Mouse (Mus musculus) hindbrain, embryonic 15.5 days (tissue): ENCODE data around the gene Nckap5. TPM values are rescaled to one million over a fixed set of nuclear protein-coding genes. Genes with fewer than 3 reads are reported as not detected.

Experiments used
- ATAC-seq: fragments of 200-750 bp; cut with Nextera tagmentation; 2 replicates; pipeline ENCODE4 v1.8.0; 2017; ENCODE audit warnings: low read depth, moderate number of reproducible peaks, moderate TSS enrichment; ENCODE audit not compliant: low FRiP score
- H3K27ac ChIP-seq: fragments of 300-500 bp; sonication (generic); replicated peaks from 2 replicates; pipeline ENCODE4 v1.5.1; 2015; ENCODE audit warnings: mild to moderate bottlenecking, inconsistent platforms
- H3K27me3 ChIP-seq: fragments of 300-500 bp; sonication (generic); 2 replicates; pipeline ENCODE4 v1.6.1; 2015; ENCODE audit warnings: control low read depth, inconsistent platforms
- H3K36me3 ChIP-seq: fragments of 300-500 bp; sonication (generic); 2 replicates; pipeline ENCODE4 v1.6.1; 2015; ENCODE audit warnings: control low read depth, inconsistent platforms
- H3K4me1 ChIP-seq: fragments of 300-500 bp; sonication (generic); replicated peaks from 2 replicates; pipeline ENCODE4 v1.6.1; 2015; ENCODE audit warnings: control low read depth, inconsistent platforms
- H3K4me2 ChIP-seq: fragments of 300-500 bp; sonication (generic); 2 replicates; pipeline ENCODE4 v1.6.1; 2015; ENCODE audit warnings: moderate library complexity, mild to moderate bottlenecking, inconsistent platforms
- H3K4me3 ChIP-seq: fragments of 300-500 bp; sonication (generic); 2 replicates; pipeline ENCODE4 v1.5.1; 2015; ENCODE audit warnings: mild to moderate bottlenecking, inconsistent platforms
- H3K9ac ChIP-seq: fragments of 300-500 bp; sonication (generic); 2 replicates; pipeline ENCODE4 v1.6.1; 2015; ENCODE audit warnings: inconsistent platforms
- H3K9me3 ChIP-seq: fragments of 300-500 bp; sonication (generic); 2 replicates; pipeline ENCODE4 v1.6.1; 2016; ENCODE audit warnings: control low read depth, inconsistent platforms
- WGBS: fragments of 180-500 bp; shearing (Covaris S2); methylation state at CpG from one replicate; pipeline ENCODE4 v1.1.7; 2015; 5-methylcytosine and 5-hydroxymethylcytosine counted together
- polyA plus RNA-seq: library from polyadenylated mRNA; unstranded; fragments of >200 nt; fragmentation: Nextera tagmentation; extraction: Ambion mirVana; gene quantifications from 2 replicates; pipeline ENCODE4 v1.2.1, GENCODE M21; 2015

Gene Nckap5
- polyA plus RNA-seq, 1 experiment from 2014 or later: 15.5 TPM

DNA sequence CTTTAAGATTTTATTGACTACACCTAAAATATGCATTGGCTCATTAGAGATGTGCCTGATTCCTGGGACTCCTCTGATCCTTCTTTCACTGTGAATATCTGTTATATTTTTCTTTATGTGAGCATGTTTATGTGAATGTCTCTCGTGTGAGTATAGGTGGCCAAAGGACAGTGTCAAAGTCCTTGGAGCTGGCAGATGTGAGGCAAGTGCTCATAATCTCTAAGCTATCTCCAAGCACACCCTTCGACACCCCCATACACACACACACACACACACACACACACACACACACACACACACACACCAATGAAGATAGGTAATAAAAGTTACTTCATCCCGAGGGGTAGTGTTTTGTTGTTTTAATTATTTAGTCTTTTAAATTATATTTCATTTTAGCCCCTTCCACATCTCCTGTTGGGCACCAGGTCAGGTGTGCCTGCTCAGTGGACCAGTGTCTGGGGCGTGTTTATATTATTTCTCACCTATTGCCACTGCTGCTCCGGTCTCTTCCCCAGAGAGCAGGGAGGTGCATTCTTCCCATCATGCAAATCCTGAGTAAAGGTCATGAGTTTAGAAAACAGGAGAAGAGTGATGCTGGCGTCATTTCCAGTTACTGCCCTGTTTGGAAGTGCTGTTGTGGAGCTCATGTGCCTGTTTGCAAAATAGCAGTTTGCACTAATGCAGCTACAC, 469.9 kb downstream of the Nckap5 start:
- no peak overlapping the region for H3K9ac ChIP-seq
- H3K4me2 ChIP-seq: no peak overlapping the region
- H3K4me3 ChIP-seq: no peak overlapping the region
- H3K36me3 ChIP-seq: no peaks in the 10 kb centered on the region
- no peaks in the 10 kb centered on the region for H3K4me1 ChIP-seq
- WGBS: 85% methylated on average over 6 of the region's 6 CpGs
- no peak overlapping the region for H3K27ac ChIP-seq
- ATAC-seq: no peak
- H3K27me3 ChIP-seq: no peaks in the 10 kb centered on the region
- no peaks in the 10 kb centered on the region for H3K9me3 ChIP-seq

DNA sequence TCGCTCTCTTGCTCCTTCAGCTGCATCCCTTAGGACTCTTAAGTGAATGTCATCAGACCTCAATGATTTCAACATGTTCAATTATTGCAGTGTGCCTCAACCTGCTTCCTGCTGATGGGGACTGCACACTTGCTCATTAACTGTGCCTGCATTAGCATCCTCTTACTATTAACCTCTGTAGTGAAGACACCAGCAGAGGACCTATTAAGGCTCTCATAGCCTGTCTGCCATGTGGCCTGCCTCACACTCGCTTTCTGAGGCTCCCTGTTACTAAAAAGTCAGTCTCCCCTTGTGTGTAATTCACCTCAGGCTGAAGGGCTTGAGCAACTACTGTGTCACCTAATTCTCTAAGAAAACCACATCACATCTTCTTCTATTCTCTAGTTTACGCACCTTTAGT, 470.5 kb downstream of the Nckap5 start:
- Histone ChIP-seq H3K9me3 (no peaks in the 10 kb centered on the region), H3K9ac (no peak overlapping the region), H3K36me3 (no peaks in the 10 kb centered on the region), H3K4me3 (no peak overlapping the region), H3K27ac (no peak overlapping the region), H3K4me1 (no peaks in the 10 kb centered on the region), H3K4me2 (no peak overlapping the region), H3K27me3 (no peaks in the 10 kb centered on the region)
- 69% methylated on average over 3 of the region's 3 CpGs for WGBS
- no peak for ATAC-seq

DNA sequence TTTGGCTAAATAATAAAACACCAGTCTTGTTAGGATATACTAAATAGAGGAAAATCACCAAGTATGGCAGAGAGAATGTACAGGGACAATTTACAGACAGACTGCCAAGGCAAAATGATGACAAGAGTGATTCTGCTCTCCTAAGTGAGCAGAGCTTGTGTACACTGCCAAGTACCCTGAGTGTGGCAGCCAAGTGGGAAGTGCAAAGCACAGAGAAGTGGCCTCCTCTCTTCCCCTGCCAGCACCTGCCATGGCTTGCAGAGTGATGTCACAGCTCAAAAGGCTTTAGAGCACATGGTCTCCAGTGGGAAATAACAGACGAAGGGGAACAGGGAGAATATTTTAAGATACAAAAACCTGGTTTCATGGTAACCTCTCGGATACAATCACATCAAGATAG, 488.8 kb downstream of the Nckap5 start:
- no peaks in the 10 kb centered on the region for H3K36me3 ChIP-seq
- H3K4me3 ChIP-seq: no peak overlapping the region
- H3K9ac ChIP-seq: no peak overlapping the region
- H3K4me2 ChIP-seq: no peak overlapping the region
- no peaks in the 10 kb centered on the region for H3K27me3 ChIP-seq
- H3K27ac ChIP-seq: no peak overlapping the region
- WGBS: 66% methylated on average over 2 of the region's 2 CpGs
- peaks cover 4% of the 10 kb centered on the region; the same call in 1 of the 2 replicates for H3K4me1 ChIP-seq
- H3K9me3 ChIP-seq: no peaks in the 10 kb centered on the region
- 0 out of 2 replicates have a peak, but pooled peaks have one; percentile 38 for ATAC-seq

DNA sequence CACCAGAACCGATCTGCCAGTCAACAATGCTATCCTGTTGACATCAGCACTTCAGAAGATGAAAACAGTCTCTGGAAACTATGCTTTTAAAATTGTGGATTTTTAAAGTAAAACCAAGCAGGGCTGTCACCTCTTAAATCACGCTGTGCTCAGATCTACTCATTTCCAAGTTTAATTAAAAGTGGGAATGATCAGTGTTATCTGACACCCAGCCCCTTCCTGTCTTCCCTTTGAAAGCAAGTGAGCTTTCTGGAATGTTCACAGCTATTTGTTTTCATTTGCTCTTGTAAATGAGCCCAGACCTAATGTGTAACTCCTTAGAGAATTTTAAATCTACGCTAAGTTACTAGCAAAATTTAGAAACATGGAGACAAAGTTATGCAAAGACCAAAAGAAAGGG, 491.3 kb downstream of the Nckap5 start:
- no peak for ATAC-seq
- H3K36me3 ChIP-seq: no peaks in the 10 kb centered on the region
- no peak overlapping the region for H3K9ac ChIP-seq
- no peak overlapping the region for H3K4me3 ChIP-seq
- WGBS: 76% methylated on average over 3 of the region's 3 CpGs
- peaks cover 4% of the 10 kb centered on the region; the same call in 1 of the 2 replicates for H3K4me1 ChIP-seq
- no peaks in the 10 kb centered on the region for H3K9me3 ChIP-seq
- H3K27ac ChIP-seq: no peak overlapping the region
- no peaks in the 10 kb centered on the region for H3K27me3 ChIP-seq
- no peak overlapping the region for H3K4me2 ChIP-seq

DNA sequence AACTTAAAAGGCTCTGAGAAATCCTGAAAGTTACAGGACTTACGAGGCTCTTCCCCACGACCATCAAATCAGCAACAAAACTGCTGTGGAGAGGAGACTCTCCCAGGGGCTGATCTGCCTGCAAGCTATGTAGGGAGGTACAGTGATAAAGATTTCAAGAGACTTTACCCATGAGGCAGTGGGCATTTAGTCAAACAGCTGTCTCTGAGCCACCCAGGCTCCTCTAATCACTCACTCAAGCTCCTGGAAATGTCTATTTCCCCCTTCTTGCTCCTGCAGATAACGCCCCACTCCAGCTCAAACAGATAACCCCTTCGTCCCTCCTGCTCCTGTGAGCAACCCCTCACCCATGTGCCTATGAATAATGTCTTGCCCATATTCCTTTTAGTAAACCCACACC, 496.4 kb downstream of the Nckap5 start:
- H3K9me3 ChIP-seq: no peaks in the 10 kb centered on the region
- WGBS: 89% methylated on average over 4 of the region's 4 CpGs
- H3K9ac ChIP-seq: no peak overlapping the region
- H3K4me1 ChIP-seq: no peaks in the 10 kb centered on the region
- no peak overlapping the region for H3K4me2 ChIP-seq
- H3K27me3 ChIP-seq: no peaks in the 10 kb centered on the region
- H3K36me3 ChIP-seq: no peaks in the 10 kb centered on the region
- no peak for ATAC-seq
- no peak overlapping the region for H3K27ac ChIP-seq
- no peak overlapping the region for H3K4me3 ChIP-seq

DNA sequence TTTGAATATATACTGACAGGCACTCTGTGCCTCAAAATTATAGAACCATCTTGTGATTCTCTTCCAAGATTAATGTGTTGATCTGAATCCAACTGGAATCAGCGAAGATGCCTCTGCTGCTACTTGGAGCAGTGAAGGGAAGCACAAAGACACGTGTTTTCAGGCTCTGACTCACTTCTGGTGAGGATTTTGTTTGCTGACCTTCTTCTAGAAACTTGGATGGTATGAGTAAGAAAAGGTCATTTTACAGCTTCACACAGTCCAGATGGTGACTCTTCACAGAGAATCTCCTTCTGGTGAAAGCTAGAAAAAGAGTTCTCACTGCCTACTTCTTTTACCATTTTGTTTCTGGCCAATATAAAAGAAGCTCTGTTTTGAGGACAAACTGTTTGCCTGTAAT, 498.6 kb downstream of the Nckap5 start:
- H3K4me1 ChIP-seq: no peaks in the 10 kb centered on the region
- H3K4me2 ChIP-seq: no peak overlapping the region
- H3K9me3 ChIP-seq: no peaks in the 10 kb centered on the region
- H3K4me3 ChIP-seq: no peak overlapping the region
- no peak overlapping the region for H3K9ac ChIP-seq
- no peaks in the 10 kb centered on the region for H3K36me3 ChIP-seq
- H3K27me3 ChIP-seq: no peaks in the 10 kb centered on the region
- ATAC-seq: no peak
- WGBS: 62% methylated on average over 2 of the region's 2 CpGs
- H3K27ac ChIP-seq: no peak overlapping the region

DNA sequence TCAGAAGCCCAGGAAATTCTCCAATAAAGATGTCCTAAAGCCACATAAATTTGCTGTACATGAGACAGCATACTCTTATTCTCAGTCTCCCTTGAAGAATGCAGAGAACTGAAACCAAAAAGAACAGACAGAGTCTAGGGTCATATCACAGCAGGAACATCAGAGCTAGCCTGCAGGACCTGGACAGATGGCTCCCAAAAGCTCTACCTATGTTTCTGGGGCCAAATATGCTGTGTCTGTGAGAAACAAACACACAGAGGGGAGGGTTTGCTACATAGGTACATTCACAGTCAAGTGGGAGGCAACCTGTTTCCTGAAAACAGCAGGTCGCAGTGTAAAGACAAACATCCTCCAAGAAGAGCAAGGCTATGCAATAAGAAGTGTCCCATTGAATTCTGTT, 509.9 kb downstream of the Nckap5 start:
- 0 out of 2 replicates have a peak, but pooled peaks cover 3% of the 10 kb centered on the region for H3K4me1 ChIP-seq

DNA sequence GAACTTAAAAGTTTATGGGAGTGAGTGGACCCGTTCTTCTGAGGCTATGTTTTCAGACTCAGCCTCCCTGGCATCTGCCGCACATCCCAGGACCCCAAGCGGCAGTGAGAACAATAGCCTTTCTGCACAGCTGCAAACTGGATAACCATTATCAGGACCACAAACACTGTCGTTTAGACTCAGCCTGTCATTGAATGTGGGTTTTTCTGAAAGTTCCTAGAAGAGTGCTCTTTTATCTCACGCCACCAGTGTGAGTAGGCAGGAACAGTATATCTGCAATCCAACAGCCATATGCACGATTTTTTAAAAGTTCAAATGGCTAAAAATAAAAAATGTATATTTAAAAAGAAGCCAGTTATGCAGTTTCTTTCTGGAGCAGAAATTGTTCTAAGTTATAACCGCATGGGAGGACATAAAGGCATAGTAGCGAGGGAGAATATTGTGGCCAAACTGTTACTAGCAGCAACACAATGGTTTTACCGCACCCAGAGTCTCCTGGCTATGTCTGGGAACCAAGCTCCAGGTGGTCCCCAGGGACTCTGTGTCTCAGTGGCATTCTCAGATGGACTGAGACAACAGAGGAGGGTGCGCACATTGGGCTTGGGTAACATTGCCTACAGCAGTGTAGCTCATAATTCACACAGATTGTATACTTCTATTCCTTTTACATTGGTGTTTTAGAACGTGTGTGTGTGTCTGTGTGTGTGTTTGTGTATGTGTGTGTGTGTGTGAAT, 512.6 kb downstream of the Nckap5 start:
- H3K27ac ChIP-seq: no peak overlapping the region
- H3K4me2 ChIP-seq: no peak overlapping the region
- WGBS: 55% methylated on average over 11 of the region's 11 CpGs
- H3K36me3 ChIP-seq: no peaks in the 10 kb centered on the region
- H3K27me3 ChIP-seq: no peaks in the 10 kb centered on the region
- no peak for ATAC-seq
- no peaks in the 10 kb centered on the region for H3K9me3 ChIP-seq
- no peak overlapping the region for H3K4me3 ChIP-seq
- 0 out of 2 replicates have a peak, but pooled peaks cover 3% of the 10 kb centered on the region for H3K4me1 ChIP-seq
- H3K9ac ChIP-seq: no peak overlapping the region

More for the DNA sequence above, 509.9 kb downstream of the Nckap5 start:
- H3K27ac ChIP-seq: no peak overlapping the region
- no peaks in the 10 kb centered on the region for H3K36me3 ChIP-seq
- 91% methylated on average over 1 of the region's 1 CpGs for WGBS
- ATAC-seq: no peak
- no peaks in the 10 kb centered on the region for H3K27me3 ChIP-seq
- no peak overlapping the region for H3K9ac ChIP-seq
- no peak overlapping the region for H3K4me3 ChIP-seq
- no peak overlapping the region for H3K4me2 ChIP-seq
- H3K9me3 ChIP-seq: no peaks in the 10 kb centered on the region

DNA sequence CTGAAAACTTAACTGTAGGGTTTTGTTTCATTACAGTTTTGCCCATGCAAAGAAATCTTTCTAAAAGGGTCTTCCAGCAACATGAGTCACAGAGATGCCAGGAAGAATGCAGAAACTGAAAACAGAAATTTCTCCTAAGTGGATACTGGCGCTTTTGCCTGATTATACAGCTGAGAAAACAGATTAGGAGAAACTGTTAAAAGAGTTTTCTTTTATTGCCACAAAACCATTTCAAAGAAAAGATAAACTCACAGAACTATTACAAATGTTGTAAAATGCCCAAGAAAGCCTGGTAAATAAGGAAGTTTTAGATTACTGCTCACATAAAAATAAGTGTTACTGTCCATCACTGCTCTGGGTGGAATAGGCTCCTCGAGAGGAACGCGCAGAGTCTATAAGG, 513.3 kb downstream of the Nckap5 start:
- H3K4me2 ChIP-seq: no peak overlapping the region
- H3K36me3 ChIP-seq: no peaks in the 10 kb centered on the region
- 0 out of 2 replicates have a peak, but pooled peaks cover 3% of the 10 kb centered on the region for H3K4me1 ChIP-seq
- no peaks in the 10 kb centered on the region for H3K27me3 ChIP-seq
- no peak overlapping the region for H3K9ac ChIP-seq
- 77% methylated on average over 4 of the region's 4 CpGs for WGBS
- no peaks in the 10 kb centered on the region for H3K9me3 ChIP-seq
- no peak overlapping the region for H3K27ac ChIP-seq
- ATAC-seq: no peak
- H3K4me3 ChIP-seq: no peak overlapping the region

DNA sequence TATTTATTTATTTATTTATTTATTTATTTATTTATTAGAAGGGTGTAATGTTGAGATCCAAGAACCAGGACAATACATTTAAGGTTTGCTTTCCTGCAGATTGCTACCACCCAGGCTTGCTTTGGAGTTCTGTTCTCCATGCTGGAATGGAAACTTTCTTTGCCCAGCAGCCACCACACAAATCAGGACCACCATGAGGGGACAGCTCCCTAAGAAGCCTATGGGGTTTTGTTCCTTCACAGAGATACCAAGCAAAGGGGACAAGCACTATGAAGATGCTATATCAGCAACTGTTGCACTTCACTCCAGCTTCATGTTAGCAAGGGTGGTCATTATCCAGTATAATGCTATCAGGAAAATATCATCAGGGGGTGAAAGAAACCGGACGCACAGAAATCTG, 513.7 kb downstream of the Nckap5 start:
- Histone ChIP-seq H3K4me3 (no peak overlapping the region), H3K9me3 (no peaks in the 10 kb centered on the region), H3K27ac (no peak overlapping the region), H3K27me3 (no peaks in the 10 kb centered on the region), H3K36me3 (no peaks in the 10 kb centered on the region), H3K9ac (no peak overlapping the region), H3K4me1 (0 out of 2 replicates have a peak, but pooled peaks cover 3% of the 10 kb centered on the region), H3K4me2 (no peak overlapping the region)
- WGBS: 86% methylated on average over 2 of the region's 2 CpGs
- ATAC-seq: no peak

DNA sequence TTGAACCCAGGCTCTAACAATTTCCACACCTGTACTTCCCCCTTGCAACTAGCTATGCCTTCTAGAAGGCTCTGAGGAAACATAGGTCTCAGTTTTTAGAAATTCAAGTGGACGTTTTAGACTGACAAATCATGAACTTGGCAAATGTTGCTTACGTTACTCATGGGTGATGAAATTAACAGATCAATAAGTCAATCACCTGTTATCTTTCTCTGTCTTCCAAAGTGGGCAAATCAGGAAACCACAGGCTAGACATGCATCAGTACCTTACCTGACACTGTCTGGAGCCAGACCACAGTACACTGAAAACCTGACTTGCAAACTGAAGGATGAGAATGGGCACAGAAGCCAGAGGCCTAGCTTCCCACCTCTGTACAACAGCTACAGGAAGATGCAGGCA, 529.5 kb downstream of the Nckap5 start:
- Histone ChIP-seq H3K9me3 (no peaks in the 10 kb centered on the region), H3K27ac (no peak overlapping the region), H3K27me3 (no peaks in the 10 kb centered on the region), H3K36me3 (no peaks in the 10 kb centered on the region), H3K9ac (no peak overlapping the region), H3K4me2 (no peak overlapping the region), H3K4me3 (no peak overlapping the region), H3K4me1 (no peaks in the 10 kb centered on the region)
- ATAC-seq: no peak
- WGBS: 91% methylated on average over 2 of the region's 2 CpGs

DNA sequence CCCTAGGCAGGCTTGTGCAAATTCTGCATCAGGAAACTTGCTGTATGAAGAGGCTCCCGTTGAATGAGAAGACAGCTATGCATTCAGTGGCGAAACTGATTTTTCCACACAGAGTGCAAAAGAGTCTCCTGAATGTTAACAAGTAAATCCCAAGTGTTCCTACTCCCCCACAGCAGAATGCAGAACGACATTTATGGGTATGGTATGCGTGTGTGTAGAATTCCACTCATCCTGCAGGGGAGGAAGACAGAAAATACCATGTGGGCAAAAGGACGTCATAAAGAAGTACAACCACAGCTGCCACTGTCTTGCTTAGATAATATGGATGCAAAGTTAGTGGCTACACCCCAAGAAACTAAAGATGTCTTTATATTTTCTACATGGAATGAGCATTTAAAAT, 565.7 kb downstream of the Nckap5 start:
- peaks cover 4% of the 10 kb centered on the region; the same call in 1 of the 2 replicates for H3K4me1 ChIP-seq
- H3K9ac ChIP-seq: no peak overlapping the region
- no peak for ATAC-seq
- no peak overlapping the region for H3K4me2 ChIP-seq
- no peak overlapping the region for H3K27ac ChIP-seq
- no peaks in the 10 kb centered on the region for H3K27me3 ChIP-seq
- no peaks in the 10 kb centered on the region for H3K9me3 ChIP-seq
- H3K4me3 ChIP-seq: no peak overlapping the region
- no peaks in the 10 kb centered on the region for H3K36me3 ChIP-seq
- 62% methylated on average over 5 of the region's 5 CpGs for WGBS
